Mouse (Mus musculus): ENCODE measurements around the gene St6galnac4. TPM values are rescaled to one million over a fixed set of nuclear protein-coding genes. Genes with fewer than 3 reads are reported as not detected.
A peak's percentile ranks its signal among the peaks of the same experiment; 100 is the strongest.

Gene St6galnac4
- polyA plus RNA-seq, 1 experiment = 9.4 TPM

DNA sequence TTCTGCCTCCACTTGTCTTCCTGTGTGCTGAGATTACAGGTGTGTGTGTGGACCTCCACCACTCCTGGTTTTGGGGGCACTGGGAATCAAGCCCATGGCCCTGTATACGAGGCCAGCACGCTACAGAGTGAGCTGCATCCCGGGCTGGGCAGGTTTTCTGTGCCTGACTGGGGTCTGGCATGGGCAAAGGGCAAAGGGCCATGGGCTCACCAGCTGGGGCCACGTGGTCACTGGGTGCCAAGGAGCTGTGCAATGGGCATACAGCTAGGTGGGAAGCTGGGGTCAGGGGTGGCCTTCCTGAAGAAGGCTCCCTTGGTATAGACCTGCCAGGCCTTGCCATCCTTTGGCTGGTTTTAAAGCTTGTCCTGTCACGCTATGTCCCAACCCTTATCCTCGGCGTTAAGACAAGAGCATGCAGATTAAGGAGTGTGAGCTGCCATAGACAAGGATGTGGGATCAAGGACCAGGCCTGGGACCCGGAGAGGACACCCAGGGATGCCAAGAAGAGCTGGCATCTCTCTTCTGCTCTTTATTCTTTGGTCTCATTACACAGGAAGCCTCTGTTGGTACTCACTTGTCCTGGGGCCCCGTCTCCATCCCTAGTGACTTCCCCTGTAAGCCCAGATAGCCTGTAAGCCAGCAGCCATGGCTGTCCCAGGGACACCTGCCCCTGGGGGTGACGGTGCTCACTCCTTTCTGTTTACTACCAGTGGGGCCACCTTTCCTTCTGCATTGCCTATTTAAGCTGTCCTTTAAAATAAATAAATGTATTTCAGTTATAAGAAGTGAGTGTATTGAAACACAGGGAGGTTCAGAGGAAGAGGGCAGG is 47.6 kb downstream of the St6galnac4 start:
- Histone ChIP-seq H3K27me3 (ENCODE audit: control insufficient read depth, insufficient read depth, low read length, poor library complexity, severe bottlenecking) (no peaks in the 10 kb centered on the region), H3K27ac (ENCODE audit: insufficient read depth, low read length) (no peak overlapping the region), H3K4me3 (ENCODE audit: low read depth, low read length) (no peak overlapping the region), H3K9me3 (replicated peaks; ENCODE audit: control insufficient read depth, insufficient read depth, low read length, poor library complexity, severe bottlenecking) (no peaks in the 10 kb centered on the region), H3K9ac (ENCODE audit: low read depth, poor library complexity, severe bottlenecking) (no peak overlapping the region), H3K4me1 (ENCODE audit: control insufficient read depth, insufficient read depth, low read length) (no peaks in the 10 kb centered on the region), H3K36me3 (ENCODE audit: control insufficient read depth, insufficient read depth, low read length, poor library complexity, severe bottlenecking) (peaks cover 12% of the 10 kb centered on the region)
- no peak for TF ChIP-seq EP300 (IDR thresholded peaks at IDR 0.05; ENCODE audit: insufficient read depth, low read depth, low read length)
- no peak for TF ChIP-seq POLR2A (IDR thresholded peaks at IDR 0.05; ENCODE audit: insufficient read depth, low read length)
- TF ChIP-seq CTCF (IDR thresholded peaks at IDR 0.05; ENCODE audit: low read depth, low read length) = no peak

DNA sequence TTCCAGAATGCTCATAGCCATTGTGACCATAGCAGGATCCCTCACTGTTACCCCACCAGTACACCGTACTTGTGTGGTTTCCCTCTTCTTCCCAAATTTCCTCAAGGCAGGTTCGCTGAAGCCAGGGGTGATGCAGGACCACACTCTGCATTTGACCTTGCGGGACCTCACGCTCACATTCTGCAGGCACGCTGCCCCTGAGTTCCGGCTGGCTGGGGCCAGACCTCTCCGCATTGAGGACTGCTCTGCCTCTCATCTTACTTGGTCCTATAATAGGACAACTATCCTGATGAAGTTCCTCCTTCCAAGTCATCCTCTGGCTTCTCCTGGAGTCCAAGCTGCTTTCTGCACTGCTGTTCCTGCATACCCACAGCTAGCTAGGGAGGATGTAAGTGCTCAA is 49.7 kb downstream of the St6galnac4 start:
- Histone ChIP-seq H3K27me3 (ENCODE audit: control insufficient read depth, insufficient read depth, low read length, poor library complexity, severe bottlenecking) (no peaks in the 10 kb centered on the region), H3K4me1 (ENCODE audit: control insufficient read depth, insufficient read depth, low read length) (no peaks in the 10 kb centered on the region), H3K27ac (ENCODE audit: insufficient read depth, low read length) (no peak overlapping the region), H3K9ac (ENCODE audit: low read depth, poor library complexity, severe bottlenecking) (no peak overlapping the region), H3K4me3 (ENCODE audit: low read depth, low read length) (no peak overlapping the region), H3K36me3 (ENCODE audit: control insufficient read depth, insufficient read depth, low read length, poor library complexity, severe bottlenecking) (peaks cover 12% of the 10 kb centered on the region), H3K9me3 (replicated peaks; ENCODE audit: control insufficient read depth, insufficient read depth, low read length, poor library complexity, severe bottlenecking) (no peaks in the 10 kb centered on the region)
- TF ChIP-seq EP300 (IDR thresholded peaks at IDR 0.05; ENCODE audit: insufficient read depth, low read depth, low read length) = no peak
- TF ChIP-seq POLR2A (IDR thresholded peaks at IDR 0.05; ENCODE audit: insufficient read depth, low read length) = no peak
- TF ChIP-seq CTCF (IDR thresholded peaks at IDR 0.05; ENCODE audit: low read depth, low read length) = no peak

DNA sequence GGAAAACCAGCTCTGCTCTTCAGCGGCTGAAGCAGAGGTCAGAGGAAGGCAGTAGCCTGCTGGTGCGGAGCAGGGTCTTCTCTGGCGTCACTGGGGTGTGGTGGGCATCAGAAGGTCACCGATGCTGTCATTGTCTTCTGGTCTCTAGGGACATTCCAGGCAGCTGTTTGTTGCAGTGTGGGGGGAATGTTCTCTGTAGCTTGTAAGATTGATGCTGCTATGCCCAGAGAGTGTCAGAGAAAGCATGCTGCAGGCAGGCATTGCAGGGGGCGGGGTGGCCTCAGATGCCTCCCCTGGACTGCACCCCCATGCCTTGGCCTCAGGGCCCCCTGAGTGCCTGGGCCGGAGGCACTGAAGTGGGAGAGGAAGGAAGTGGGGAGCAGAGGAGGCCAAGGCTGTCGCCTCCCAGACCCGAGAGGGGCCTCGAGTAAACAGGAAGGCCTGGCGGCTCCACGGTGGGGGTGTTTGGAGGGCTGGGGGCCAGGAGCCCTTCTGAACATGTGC is 50.9 kb downstream of the St6galnac4 start:
- peak overlapping the region; percentile 13; the same call in 1 of the 2 replicates for H3K9ac ChIP-seq (ENCODE audit: low read depth, poor library complexity, severe bottlenecking)
- H3K27me3 ChIP-seq (ENCODE audit: control insufficient read depth, insufficient read depth, low read length, poor library complexity, severe bottlenecking) = no peaks in the 10 kb centered on the region
- no peaks in the 10 kb centered on the region for H3K9me3 ChIP-seq (replicated peaks; ENCODE audit: control insufficient read depth, insufficient read depth, low read length, poor library complexity, severe bottlenecking)
- no peak overlapping the region for H3K27ac ChIP-seq (ENCODE audit: insufficient read depth, low read length)
- peak overlapping the region; percentile 20; the same call in 1 of the 2 replicates for H3K4me3 ChIP-seq (ENCODE audit: low read depth, low read length)
- H3K4me1 ChIP-seq (ENCODE audit: control insufficient read depth, insufficient read depth, low read length) = no peaks in the 10 kb centered on the region
- H3K36me3 ChIP-seq (ENCODE audit: control insufficient read depth, insufficient read depth, low read length, poor library complexity, severe bottlenecking) = peaks cover 12% of the 10 kb centered on the region
- TF ChIP-seq POLR2A (IDR thresholded peaks at IDR 0.05; ENCODE audit: insufficient read depth, low read length) (no peak), EP300 (IDR thresholded peaks at IDR 0.05; ENCODE audit: insufficient read depth, low read depth, low read length) (no peak), CTCF (IDR thresholded peaks at IDR 0.05; ENCODE audit: low read depth, low read length) (no peak)

DNA sequence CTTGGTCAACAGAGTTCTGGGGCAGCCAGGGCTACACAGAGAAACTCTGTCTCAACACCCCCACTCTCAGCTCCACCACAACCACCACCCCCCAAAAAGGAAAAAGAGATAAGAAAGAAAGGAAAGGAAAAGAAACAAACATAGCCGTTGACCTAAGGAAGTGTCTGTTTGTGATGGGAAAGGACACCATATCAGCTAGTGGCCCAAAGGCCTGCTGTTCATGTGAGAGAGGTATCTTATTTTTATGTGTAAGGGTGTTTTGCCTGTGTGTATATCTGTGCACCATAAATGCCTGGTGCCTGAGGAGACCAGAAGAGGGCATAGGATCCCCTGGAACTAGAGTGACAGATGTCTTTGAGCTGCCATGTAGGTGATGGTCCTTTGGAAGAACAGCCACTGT is 52.7 kb downstream of the St6galnac4 start:
- Histone ChIP-seq H3K9ac (ENCODE audit: low read depth, poor library complexity, severe bottlenecking) (no peak overlapping the region), H3K27me3 (ENCODE audit: control insufficient read depth, insufficient read depth, low read length, poor library complexity, severe bottlenecking) (no peaks in the 10 kb centered on the region), H3K9me3 (replicated peaks; ENCODE audit: control insufficient read depth, insufficient read depth, low read length, poor library complexity, severe bottlenecking) (no peaks in the 10 kb centered on the region), H3K4me3 (ENCODE audit: low read depth, low read length) (no peak overlapping the region), H3K27ac (ENCODE audit: insufficient read depth, low read length) (no peak overlapping the region), H3K4me1 (ENCODE audit: control insufficient read depth, insufficient read depth, low read length) (no peaks in the 10 kb centered on the region), H3K36me3 (ENCODE audit: control insufficient read depth, insufficient read depth, low read length, poor library complexity, severe bottlenecking) (0 out of 2 replicates have a peak, but pooled peaks cover 1% of the 10 kb centered on the region)
- TF ChIP-seq EP300 (IDR thresholded peaks at IDR 0.05; ENCODE audit: insufficient read depth, low read depth, low read length) (no peak), POLR2A (IDR thresholded peaks at IDR 0.05; ENCODE audit: insufficient read depth, low read length) (no peak), CTCF (IDR thresholded peaks at IDR 0.05; ENCODE audit: low read depth, low read length) (no peak)

DNA sequence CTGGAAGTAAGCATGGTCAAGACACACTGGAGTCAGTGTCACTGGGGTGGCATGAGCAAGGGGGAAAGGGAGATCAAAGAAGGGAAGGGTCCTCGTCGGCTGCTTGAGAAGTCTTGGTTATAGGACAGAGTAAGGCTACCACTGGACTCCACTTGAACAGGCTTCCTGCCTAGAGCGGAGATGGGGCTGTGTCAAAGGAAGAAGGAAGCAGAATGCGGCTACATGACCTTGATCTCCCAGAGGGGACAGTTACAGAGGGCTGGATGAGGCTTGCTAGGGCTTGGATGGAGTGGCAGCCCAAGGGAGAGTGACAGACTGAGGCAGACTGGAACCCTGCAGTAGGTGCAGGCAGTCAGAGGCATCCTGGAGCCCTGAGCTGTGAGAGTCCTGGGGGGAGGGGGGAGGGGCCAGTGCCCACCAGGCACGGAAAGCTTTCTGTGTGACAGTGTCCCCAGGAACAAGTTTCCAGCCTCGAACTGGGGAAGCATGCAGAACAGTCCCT is 53.7 kb downstream of the St6galnac4 start:
- Histone ChIP-seq H3K36me3 (ENCODE audit: control insufficient read depth, insufficient read depth, low read length, poor library complexity, severe bottlenecking) (no peaks in the 10 kb centered on the region), H3K9me3 (replicated peaks; ENCODE audit: control insufficient read depth, insufficient read depth, low read length, poor library complexity, severe bottlenecking) (no peaks in the 10 kb centered on the region), H3K9ac (ENCODE audit: low read depth, poor library complexity, severe bottlenecking) (no peak overlapping the region), H3K4me3 (ENCODE audit: low read depth, low read length) (no peak overlapping the region), H3K27me3 (ENCODE audit: control insufficient read depth, insufficient read depth, low read length, poor library complexity, severe bottlenecking) (no peaks in the 10 kb centered on the region), H3K4me1 (ENCODE audit: control insufficient read depth, insufficient read depth, low read length) (peaks cover 2% of the 10 kb centered on the region), H3K27ac (ENCODE audit: insufficient read depth, low read length) (no peak overlapping the region)
- TF ChIP-seq EP300 (IDR thresholded peaks at IDR 0.05; ENCODE audit: insufficient read depth, low read depth, low read length) (no peak), CTCF (IDR thresholded peaks at IDR 0.05; ENCODE audit: low read depth, low read length) (no peak), POLR2A (IDR thresholded peaks at IDR 0.05; ENCODE audit: insufficient read depth, low read length) (no peak)

DNA sequence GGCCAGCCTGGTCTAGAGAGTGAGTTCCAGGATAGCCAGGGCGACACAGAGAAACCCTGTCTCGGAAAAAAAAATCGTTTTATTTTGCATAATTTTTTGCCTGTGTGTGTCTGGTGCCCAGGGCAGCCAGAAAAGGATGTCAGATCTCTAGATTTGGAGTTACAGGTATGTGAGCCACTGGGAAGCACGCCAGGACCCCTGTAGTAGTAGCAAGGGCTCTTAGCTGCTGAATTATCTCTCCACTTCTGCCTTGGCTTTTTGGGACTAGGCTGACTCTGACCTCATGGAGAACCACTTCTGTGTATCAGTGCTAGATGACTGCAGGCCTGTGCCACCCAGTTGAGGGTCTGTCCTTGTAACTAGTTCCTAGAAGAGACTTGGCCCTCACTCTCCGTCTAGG is 54.9 kb downstream of the St6galnac4 start:
- Histone ChIP-seq H3K9ac (ENCODE audit: low read depth, poor library complexity, severe bottlenecking) (no peak overlapping the region), H3K4me3 (ENCODE audit: low read depth, low read length) (no peak overlapping the region), H3K9me3 (replicated peaks; ENCODE audit: control insufficient read depth, insufficient read depth, low read length, poor library complexity, severe bottlenecking) (no peaks in the 10 kb centered on the region), H3K4me1 (ENCODE audit: control insufficient read depth, insufficient read depth, low read length) (peaks cover 6% of the 10 kb centered on the region), H3K36me3 (ENCODE audit: control insufficient read depth, insufficient read depth, low read length, poor library complexity, severe bottlenecking) (no peaks in the 10 kb centered on the region), H3K27me3 (ENCODE audit: control insufficient read depth, insufficient read depth, low read length, poor library complexity, severe bottlenecking) (no peaks in the 10 kb centered on the region), H3K27ac (ENCODE audit: insufficient read depth, low read length) (no peak overlapping the region)
- no peak for TF ChIP-seq CTCF (IDR thresholded peaks at IDR 0.05; ENCODE audit: low read depth, low read length)
- TF ChIP-seq POLR2A (IDR thresholded peaks at IDR 0.05; ENCODE audit: insufficient read depth, low read length) = no peak
- TF ChIP-seq EP300 (IDR thresholded peaks at IDR 0.05; ENCODE audit: insufficient read depth, low read depth, low read length) = no peak
